Mouse (Mus musculus) hindbrain, embryonic 12.5 days (tissue): Measurements from ENCODE around the gene 2310039H08Rik. TPM values are rescaled to one million over a fixed set of nuclear protein-coding genes. Genes with fewer than 3 reads are reported as not detected.
"Not testable (repeated sequence)": the region's sequence is repeated elsewhere in the genome, so short reads cannot be mapped to it uniquely, and the experiment has no call there.

Experiments
- ATAC-seq: fragments of 200-750 bp; cut with Nextera tagmentation; 2 replicates; pipeline ENCODE4 v1.8.0; 2017; ENCODE audit warnings: moderate TSS enrichment; ENCODE audit not compliant: low FRiP score
- H3K27ac ChIP-seq: fragments of 300-500 bp; sonication (generic); 2 replicates; pipeline ENCODE4 v1.5.1; 2016; ENCODE audit warnings: mild to moderate bottlenecking
- H3K27me3 ChIP-seq: fragments of 300-500 bp; sonication (generic); 2 replicates; pipeline ENCODE4 v1.6.1; 2016; ENCODE audit warnings: mild to moderate bottlenecking
- H3K36me3 ChIP-seq: fragments of 300-500 bp; sonication (generic); 2 replicates; pipeline ENCODE4 v1.6.1; 2016; ENCODE audit warnings: mild to moderate bottlenecking
- H3K4me1 ChIP-seq: fragments of 300-500 bp; sonication (generic); 2 replicates; pipeline ENCODE4 v1.6.1; 2016
- H3K4me2 ChIP-seq: fragments of 300-500 bp; sonication (generic); replicated peaks from 2 replicates; pipeline ENCODE4 v1.6.1; 2016; ENCODE audit warnings: mild to moderate bottlenecking
- H3K4me3 ChIP-seq: fragments of 300-500 bp; sonication (generic); 2 replicates; pipeline ENCODE4 v1.5.1; 2016; ENCODE audit warnings: mild to moderate bottlenecking
- H3K9ac ChIP-seq: fragments of 300-500 bp; sonication (generic); 2 replicates; pipeline ENCODE4 v1.6.1; 2016; ENCODE audit warnings: mild to moderate bottlenecking, moderate library complexity
- H3K9me3 ChIP-seq: fragments of 300-500 bp; sonication (generic); replicated peaks from 2 replicates; pipeline ENCODE4 v1.6.1; 2016; ENCODE audit warnings: mild to moderate bottlenecking
- WGBS: fragments of 180-500 bp; shearing (Covaris S2); methylation state at CpG from one replicate; pipeline ENCODE4 v1.1.7; 2016; 5-methylcytosine and 5-hydroxymethylcytosine counted together
- polyA plus RNA-seq: library from polyadenylated mRNA; unstranded; fragments of >200 nt; fragmentation: Nextera tagmentation; extraction: Ambion mirVana; gene quantifications from 2 replicates; pipeline ENCODE4 v1.2.1, GENCODE M21; 2016

2310039H08Rik gene
- polyA plus RNA-seq, 1 experiment from 2014 or later = 54.7 TPM

DNA sequence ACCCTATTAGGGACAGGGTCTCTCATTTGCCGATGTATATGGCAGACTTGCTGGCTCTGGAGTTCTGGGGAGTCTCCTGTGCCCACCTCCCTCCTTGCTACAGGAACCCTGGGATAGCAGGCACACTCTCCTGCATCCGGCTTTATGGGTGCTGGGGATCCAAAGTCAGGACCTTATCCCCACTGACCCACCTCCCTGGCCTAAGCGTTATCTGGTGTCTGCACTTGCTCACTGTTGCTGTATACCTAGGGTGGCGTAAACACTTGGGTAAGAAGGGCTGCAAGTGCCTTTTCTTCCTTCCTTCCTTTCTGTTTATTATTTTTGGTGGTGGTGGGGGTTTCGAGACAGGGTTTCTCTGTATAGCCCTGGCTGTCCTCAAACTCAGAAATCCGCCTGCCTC, 31.1 kb upstream of the 2310039H08Rik start:
- no peak for ATAC-seq
- no peaks in the 10 kb centered on the region for H3K4me1 ChIP-seq
- no peak overlapping the region for H3K27ac ChIP-seq
- no peak overlapping the region for H3K9ac ChIP-seq
- no peaks in the 10 kb centered on the region for H3K9me3 ChIP-seq
- no peak overlapping the region for H3K4me3 ChIP-seq
- H3K4me2 ChIP-seq = no peak overlapping the region
- peaks cover 49% of the 10 kb centered on the region for H3K36me3 ChIP-seq
- no peaks in the 10 kb centered on the region for H3K27me3 ChIP-seq
- WGBS = 93% methylated on average over 6 of the region's 6 CpGs

DNA sequence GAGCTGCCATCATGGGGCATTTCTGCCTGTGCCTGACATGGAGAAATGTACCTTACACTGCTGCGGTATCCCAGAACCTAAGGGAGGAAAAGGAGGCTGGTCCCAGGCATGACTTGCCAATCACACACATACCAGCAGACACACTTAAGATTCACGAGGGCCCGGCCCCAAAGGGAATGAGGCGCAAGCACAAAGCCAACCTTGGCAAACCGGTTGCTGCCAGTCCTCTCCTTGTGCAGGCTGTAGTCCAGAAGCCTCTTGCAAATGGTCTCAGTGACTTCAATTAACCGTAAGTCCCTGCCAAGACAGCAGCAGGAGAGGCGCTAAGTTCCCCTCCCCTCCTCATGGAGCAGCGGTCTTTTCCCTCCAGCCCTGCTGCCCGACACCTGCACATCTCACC, 29.4 kb upstream of the 2310039H08Rik start:
- H3K4me2 ChIP-seq = no peak overlapping the region
- ATAC-seq = no peak
- peaks cover 47% of the 10 kb centered on the region for H3K36me3 ChIP-seq
- H3K27ac ChIP-seq = no peak overlapping the region
- H3K9me3 ChIP-seq = no peaks in the 10 kb centered on the region
- H3K4me1 ChIP-seq = no peaks in the 10 kb centered on the region
- no peak overlapping the region for H3K4me3 ChIP-seq
- no peaks in the 10 kb centered on the region for H3K27me3 ChIP-seq
- 90% methylated on average over 9 of the region's 9 CpGs for WGBS
- no peak overlapping the region for H3K9ac ChIP-seq

DNA sequence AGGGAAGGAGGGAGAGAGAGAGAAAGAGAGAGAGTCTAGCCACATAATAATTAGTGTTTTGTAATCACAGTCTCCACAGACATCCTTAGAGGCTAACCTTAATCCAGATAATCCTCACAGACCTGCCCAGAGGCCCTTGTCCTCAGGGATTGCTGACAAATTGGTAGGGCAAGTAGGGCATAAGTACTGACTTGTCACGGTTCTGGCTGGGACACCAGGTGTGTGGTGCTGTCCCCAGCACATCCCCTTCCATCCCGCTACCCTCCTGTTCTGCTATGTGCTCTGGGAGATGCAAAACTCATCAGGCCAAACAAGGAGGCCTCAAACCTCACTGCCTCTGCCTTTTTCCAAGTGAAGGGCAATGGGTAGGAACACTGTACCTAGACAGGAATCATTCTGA, 26.9 kb upstream of the 2310039H08Rik start:
- no peak overlapping the region for H3K4me2 ChIP-seq
- no peak overlapping the region for H3K9ac ChIP-seq
- H3K4me1 ChIP-seq = peaks cover under 1% of the 10 kb centered on the region
- H3K36me3 ChIP-seq = peaks cover 47% of the 10 kb centered on the region
- no peaks in the 10 kb centered on the region for H3K27me3 ChIP-seq
- no peak overlapping the region for H3K4me3 ChIP-seq
- H3K9me3 ChIP-seq = no peaks in the 10 kb centered on the region
- ATAC-seq = no peak
- 93% methylated on average over 2 of the region's 2 CpGs for WGBS
- H3K27ac ChIP-seq = no peak overlapping the region

DNA sequence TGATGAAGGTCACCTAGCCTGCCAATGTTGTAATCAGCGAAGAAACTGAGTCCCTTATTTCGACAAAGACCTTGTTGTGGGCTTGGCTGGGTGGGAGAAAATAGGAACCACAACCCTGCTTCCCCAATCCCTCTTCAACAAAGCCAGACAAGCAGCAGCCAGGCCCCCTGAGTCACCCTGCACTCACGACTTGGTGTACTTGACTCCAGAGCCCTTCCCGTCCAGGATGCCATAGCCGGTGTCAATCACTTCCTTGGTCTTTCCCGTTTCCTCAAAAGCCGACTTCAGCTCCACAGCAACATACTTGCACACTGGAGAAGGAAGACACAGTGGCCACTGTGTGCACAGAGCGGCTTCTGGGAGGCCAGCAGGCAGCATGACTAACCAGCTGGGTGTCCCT, 25.2 kb upstream of the 2310039H08Rik start:
- no peak overlapping the region for H3K4me2 ChIP-seq
- H3K4me3 ChIP-seq = no peak overlapping the region
- peaks cover 40% of the 10 kb centered on the region for H3K36me3 ChIP-seq
- no peak overlapping the region for H3K9ac ChIP-seq
- ATAC-seq = no peak
- WGBS = 88% methylated on average over 8 of the region's 8 CpGs
- H3K9me3 ChIP-seq = no peaks in the 10 kb centered on the region
- H3K27ac ChIP-seq = no peak overlapping the region
- H3K4me1 ChIP-seq = peaks cover 11% of the 10 kb centered on the region
- H3K27me3 ChIP-seq = no peaks in the 10 kb centered on the region

DNA sequence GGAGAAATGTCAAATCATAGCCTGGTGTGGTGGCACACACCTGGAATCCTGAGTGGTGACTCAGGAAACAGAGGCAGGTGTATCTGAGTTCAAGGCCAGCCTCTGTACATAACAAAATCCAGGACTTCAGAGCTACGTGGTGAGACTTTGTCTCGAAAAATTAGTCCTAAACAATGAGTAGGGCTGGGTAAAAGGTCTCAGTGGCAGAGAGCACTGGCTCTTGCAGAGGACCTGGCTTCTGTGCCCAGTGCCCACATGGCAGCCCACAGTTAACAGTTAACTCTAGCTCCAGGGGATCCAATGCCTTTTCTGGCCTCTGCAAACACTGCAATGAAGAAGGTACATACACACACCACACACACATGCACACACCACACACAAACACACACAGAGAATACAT, 24.6 kb upstream of the 2310039H08Rik start:
- Histone ChIP-seq H3K9me3 (no peaks in the 10 kb centered on the region), H3K4me1 (peaks cover 15% of the 10 kb centered on the region), H3K4me3 (no peak overlapping the region), H3K9ac (no peak overlapping the region), H3K27me3 (no peaks in the 10 kb centered on the region), H3K36me3 (peaks cover 34% of the 10 kb centered on the region), H3K4me2 (no peak overlapping the region), H3K27ac (no peak overlapping the region)
- ATAC-seq = no peak
- WGBS = 93% methylated on average over 2 of the region's 2 CpGs

DNA sequence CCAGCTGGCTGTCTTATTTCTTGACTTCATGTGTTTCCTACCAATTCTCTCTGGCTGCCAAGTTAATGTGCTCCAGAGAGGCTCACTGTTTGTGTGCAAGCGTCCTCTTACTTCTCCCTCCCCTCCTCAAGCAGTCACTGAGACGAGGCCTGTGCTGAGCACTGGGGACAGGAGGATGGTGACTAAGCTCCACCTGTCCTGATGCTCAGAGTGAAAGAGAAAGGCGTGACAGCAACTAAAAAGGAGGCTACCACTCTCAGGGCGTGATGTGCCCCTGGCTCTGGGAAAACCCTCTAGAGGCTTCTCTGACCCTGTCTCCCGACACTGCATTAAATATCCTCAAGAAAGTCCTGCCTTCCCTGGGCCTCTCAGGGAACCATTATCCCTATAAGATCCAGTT, 23.2 kb upstream of the 2310039H08Rik start:
- H3K27me3 ChIP-seq = no peaks in the 10 kb centered on the region
- peaks cover 15% of the 10 kb centered on the region for H3K4me1 ChIP-seq
- no peak overlapping the region for H3K27ac ChIP-seq
- H3K4me2 ChIP-seq = no peak overlapping the region
- H3K9ac ChIP-seq = no peak overlapping the region
- ATAC-seq = no peak
- no peaks in the 10 kb centered on the region for H3K9me3 ChIP-seq
- peaks cover 21% of the 10 kb centered on the region for H3K36me3 ChIP-seq
- no peak overlapping the region for H3K4me3 ChIP-seq
- WGBS = 85% methylated on average over 5 of the region's 5 CpGs

DNA sequence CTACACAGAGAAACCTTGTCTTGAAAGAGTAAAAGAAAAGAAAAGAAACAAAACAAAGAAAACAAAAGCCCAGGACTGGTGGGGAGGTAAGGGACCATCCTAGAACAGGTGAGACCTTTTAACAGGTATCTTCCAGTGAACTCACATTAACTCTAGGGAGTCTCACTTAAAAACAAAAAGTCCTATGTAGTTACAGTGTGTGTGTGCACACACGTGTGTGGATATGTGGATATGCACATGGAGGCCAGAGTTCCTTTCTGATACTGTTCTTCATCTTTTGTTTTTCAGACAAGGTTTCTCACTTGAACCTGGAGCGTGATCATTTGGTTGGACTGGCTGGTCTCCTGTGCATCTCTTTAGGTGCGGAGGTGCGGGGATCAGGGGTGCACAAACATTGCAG, 21.9 kb upstream of the 2310039H08Rik start:
- Histone ChIP-seq H3K4me3 (0 out of 2 replicates have a peak overlapping the region, but pooled peaks have one; percentile 78), H3K4me2 (peak overlapping the region; percentile 78), H3K36me3 (peaks cover 18% of the 10 kb centered on the region; the same call in 1 of the 2 replicates), H3K9me3 (no peaks in the 10 kb centered on the region), H3K27me3 (no peaks in the 10 kb centered on the region), H3K9ac (peak overlapping the region; percentile 74), H3K4me1 (peaks cover 15% of the 10 kb centered on the region), H3K27ac (no peak overlapping the region)
- 95% methylated on average over 4 of the region's 4 CpGs for WGBS
- ATAC-seq = no peak

DNA sequence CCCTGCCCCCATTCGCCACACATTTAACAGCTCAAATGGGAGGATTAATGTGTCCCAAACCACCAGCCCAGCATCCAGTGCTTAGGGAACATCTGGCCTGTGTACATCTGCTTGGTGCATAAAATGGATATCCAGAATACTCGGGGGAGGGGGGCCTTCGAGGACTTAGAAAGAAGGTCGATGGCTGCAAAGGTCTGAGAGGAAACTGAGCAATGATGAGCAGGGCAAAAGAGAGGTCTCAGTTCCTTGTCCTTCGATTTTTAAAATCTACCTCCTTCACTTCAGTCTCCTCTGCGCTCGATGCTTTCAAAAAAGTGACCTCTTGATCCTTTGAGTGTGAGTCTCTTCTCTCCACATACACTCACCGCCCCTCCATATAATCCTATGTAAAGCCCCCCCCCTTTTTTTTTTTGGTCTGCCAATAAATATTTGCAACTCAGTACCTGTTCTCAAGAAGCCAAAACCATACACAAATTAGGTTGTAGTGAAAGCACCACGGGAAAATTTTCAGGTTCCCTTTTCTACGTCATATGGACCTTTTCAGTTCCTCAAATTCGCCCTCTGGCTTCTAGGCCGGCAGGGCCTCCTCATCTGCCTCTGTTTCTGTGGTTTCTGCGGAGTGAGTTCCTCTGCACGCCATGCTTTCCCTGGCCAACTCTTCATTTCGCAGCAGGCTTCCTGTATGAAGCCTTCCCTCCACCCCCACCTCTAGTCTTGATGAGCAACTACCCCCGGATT, 21.2 kb upstream of the 2310039H08Rik start:
- Histone ChIP-seq H3K4me2 (peak overlapping the region; percentile 78), H3K9me3 (no peaks in the 10 kb centered on the region), H3K27ac (peak overlapping the region; percentile 88), H3K36me3 (peaks cover 12% of the 10 kb centered on the region; the same call in 1 of the 2 replicates), H3K4me3 (peak overlapping the region; percentile 78), H3K9ac (peak overlapping the region; percentile 74), H3K4me1 (peaks cover 15% of the 10 kb centered on the region), H3K27me3 (no peaks in the 10 kb centered on the region)
- ATAC-seq = peak; percentile 42; the same call in 1 of the 2 replicates
- 27% methylated on average over 16 of the region's 16 CpGs for WGBS

DNA sequence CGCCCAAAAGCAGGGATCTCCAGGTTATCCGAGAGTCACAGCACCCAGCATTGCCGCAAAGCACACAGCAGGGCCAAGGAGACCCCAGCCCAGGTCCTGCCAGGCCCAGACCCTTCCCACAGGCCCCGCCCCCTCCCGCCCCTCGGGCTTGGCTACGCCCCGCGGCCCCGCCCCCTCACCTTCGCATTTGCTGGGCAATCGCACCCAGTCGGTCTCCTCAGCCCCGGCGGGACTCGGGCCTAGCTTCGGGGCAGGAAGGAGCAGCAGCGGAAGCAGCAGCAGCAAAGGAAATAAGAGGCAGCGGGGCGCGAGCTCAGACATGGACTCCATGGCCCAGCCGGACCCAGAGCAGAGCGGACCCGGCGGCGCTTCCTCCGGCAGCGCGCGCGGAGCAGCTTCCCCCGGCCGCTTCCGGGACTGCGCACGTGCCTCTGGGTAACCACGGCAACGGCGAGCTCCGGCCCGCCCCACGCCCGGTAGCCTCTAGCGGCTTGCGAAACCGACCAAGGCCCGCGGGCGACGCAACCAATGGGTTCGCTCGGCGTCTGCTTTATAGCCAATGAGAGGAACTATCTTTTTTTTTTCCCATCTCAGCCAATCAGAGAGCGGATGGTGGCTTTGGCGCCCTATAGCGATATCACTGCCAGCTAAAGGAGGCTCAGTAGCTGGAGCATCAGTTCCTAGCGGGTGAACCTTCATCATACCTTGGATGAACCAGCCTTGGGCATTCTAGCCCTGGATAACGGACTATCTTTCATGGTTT, 20.5 kb upstream of the 2310039H08Rik start, which contains the start of gene Cnpy3:
Gene Cnpy3 (minus strand): TSS at position 421 of the 763 bp plus-strand sequence.
- peak; percentile 99 for ATAC-seq

DNA sequence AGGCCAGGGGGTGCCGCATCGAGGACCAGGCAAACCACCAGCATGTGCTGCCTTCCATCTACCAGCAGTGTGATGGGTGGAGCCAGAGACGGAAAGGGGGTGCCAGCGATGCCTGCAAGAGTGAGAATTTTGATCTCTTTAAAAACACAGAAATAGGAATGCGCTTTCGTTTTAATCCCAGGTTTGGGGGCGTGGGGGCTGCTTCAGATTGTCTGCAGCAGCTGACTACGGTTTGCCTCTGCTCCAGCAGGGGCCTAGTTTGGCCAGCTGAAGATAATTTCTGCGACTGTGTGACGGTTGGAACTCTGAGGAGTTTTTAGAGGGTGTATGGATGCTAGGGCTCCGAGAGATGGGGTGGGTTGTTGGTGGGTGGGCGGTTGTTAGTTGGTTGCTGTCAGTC, 13.7 kb upstream of the 2310039H08Rik start:
- Histone ChIP-seq H3K4me1 (no peaks in the 10 kb centered on the region; the same call in 1 of the 2 replicates), H3K9ac (no peak overlapping the region), H3K36me3 (no peaks in the 10 kb centered on the region), H3K4me3 (no peak overlapping the region), H3K9me3 (no peaks in the 10 kb centered on the region), H3K27ac (no peak overlapping the region), H3K27me3 (no peaks in the 10 kb centered on the region), H3K4me2 (no peak overlapping the region)
- 81% methylated on average over 12 of the region's 12 CpGs for WGBS
- ATAC-seq = no peak

More for the DNA sequence above, 20.5 kb upstream of the 2310039H08Rik start, which contains the start of gene Cnpy3:
- under 1% methylated on average over 58 of the region's 58 CpGs for WGBS
- H3K36me3 ChIP-seq = peaks cover 4% of the 10 kb centered on the region; the same call in 1 of the 2 replicates
- peak within 1 kb of the TSS; percentile 88 for H3K27ac ChIP-seq
- no peaks in the 10 kb centered on the region for H3K9me3 ChIP-seq
- H3K4me2 ChIP-seq = peak within 1 kb of the TSS; percentile 78
- H3K27me3 ChIP-seq = no peaks in the 10 kb centered on the region
- H3K4me3 ChIP-seq = peak within 1 kb of the TSS; percentile 78
- peaks cover 15% of the 10 kb centered on the region for H3K4me1 ChIP-seq
- H3K9ac ChIP-seq = peak within 1 kb of the TSS; percentile 74

DNA sequence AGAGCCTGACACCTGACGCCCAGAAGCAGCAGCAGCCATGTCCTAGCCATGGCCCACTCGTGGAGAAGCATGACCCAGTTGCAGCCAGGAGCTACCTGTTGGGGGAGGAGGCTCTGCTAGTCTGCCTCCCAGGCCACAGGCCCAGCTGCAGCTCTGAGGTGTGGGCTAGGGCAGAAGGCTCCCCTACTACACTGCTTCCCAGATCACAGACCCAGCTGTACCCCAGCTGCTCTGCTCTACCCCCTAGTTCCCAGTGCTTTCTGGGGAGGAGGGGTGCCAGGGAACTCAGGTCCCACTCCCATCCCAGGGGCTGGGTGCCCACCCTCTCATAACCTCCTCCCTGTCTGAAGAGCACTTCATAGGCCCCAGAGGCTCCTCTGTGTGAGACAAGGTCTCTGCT, 8.9 kb upstream of the 2310039H08Rik start, which contains the start of gene Ptcra:
Gene Ptcra (minus strand): TSS at position 169 of the 400 bp plus-strand sequence.
- H3K9me3 ChIP-seq = no peaks in the 10 kb centered on the region
- 43% methylated on average over 2 of the region's 2 CpGs for WGBS
- H3K4me2 ChIP-seq = no peak within 1 kb of the TSS
- H3K9ac ChIP-seq = no peak within 1 kb of the TSS
- H3K36me3 ChIP-seq = no peaks in the 10 kb centered on the region
- H3K27me3 ChIP-seq = no peaks in the 10 kb centered on the region
- H3K4me3 ChIP-seq = no peak within 1 kb of the TSS
- no peaks in the 10 kb centered on the region for H3K4me1 ChIP-seq
- H3K27ac ChIP-seq = no peak within 1 kb of the TSS
- ATAC-seq = no peak

DNA sequence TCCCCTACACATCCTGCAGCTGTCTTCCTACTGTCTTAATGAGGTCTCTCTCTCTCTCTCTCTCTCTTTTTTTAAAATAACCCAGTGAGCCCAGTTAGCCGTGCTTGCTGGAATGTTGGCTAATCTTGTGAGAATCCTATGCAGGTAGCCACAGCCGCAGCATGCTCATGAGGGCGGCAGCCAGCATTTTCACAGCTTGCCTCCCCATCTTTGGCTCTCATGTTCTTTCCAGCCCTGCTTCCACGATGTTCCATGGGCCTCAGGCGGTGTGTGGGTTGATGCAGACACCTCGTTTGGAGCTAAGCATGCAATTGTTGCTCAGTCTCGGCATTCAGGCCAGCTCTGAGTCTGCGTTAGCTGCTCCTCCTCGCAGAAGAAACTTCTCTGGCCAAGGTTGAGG, 7.5 kb upstream of the 2310039H08Rik start:
- not testable (repeated sequence) for H3K9me3 ChIP-seq, H3K4me3 ChIP-seq, H3K9ac ChIP-seq, H3K4me2 ChIP-seq, H3K27me3 ChIP-seq, H3K36me3 ChIP-seq, H3K27ac ChIP-seq, ATAC-seq, H3K4me1 ChIP-seq
- WGBS = 74% methylated on average over 9 of the region's 9 CpGs
